23 mouse cellular contexts compared by ENCODE assay signal in the genomic region with DNA sequence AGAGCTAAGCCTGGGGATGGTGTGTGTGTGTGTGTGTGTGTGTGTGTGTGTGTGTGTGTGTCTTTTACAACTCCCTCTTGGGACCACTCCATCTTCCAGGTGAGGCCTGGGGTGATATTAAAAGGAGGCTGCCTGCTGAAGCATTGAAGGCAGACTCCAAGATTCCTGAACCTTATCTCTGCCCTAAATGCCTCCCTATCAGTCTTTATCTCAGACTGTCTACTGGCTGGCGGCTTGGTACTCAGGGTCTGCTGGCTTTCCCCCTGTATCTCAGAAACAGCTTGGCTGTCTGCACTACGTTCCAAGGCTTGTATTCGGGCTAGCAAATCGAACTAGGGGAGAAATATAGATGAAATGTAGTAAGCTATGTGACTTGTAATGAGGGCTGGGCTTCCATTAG.
A peak's percentile ranks its signal among the peaks of the same experiment; 100 is the strongest.
DNase-seq lines count a peak whose midpoint lies in the region; ATAC-seq and TF ChIP-seq lines count a peak whose summit lies in the region.
"Had no signal": no experiment of that assay in that cellular context is flagged by ENCODE, and none has a peak within 500 bp of the region (broad histone marks: within the 10 kb centered on the region; RNA-seq: fewer than 3 reads in every experiment).

No protein-coding gene starts in this region.

- no peak for TF ChIP-seq CTCF in MEL (IDR thresholded peaks at IDR 0.05 in 2 of 3, conservative IDR thresholded peaks at IDR 0.05 in 1 of 3; ENCODE audit: control insufficient read depth in 1 of 3, insufficient read depth in 1 of 3, low read depth in 2 of 3, low read length in 3 of 3, poor library complexity in 1 of 3, severe bottlenecking in 1 of 3)

- 4% methylated on average over 4 of the region's 4 CpGs for WGBS in heart, embryonic 10.5 days
- WGBS in heart, embryonic 14.5 days, result 3% methylated on average over 4 of the region's 4 CpGs
- 15% methylated on average over 4 of the region's 4 CpGs for WGBS in limb, embryonic 10.5 days

- no peak for TF ChIP-seq RAD21 in MEL (IDR thresholded peaks at IDR 0.05; ENCODE audit: low read depth, low read length)

- no peak for TF ChIP-seq POLR2A in MEL (IDR thresholded peaks at IDR 0.05; ENCODE audit: control insufficient read depth in 1 of 2, insufficient read depth in 1 of 2, low read depth in 1 of 2, low read length in 2 of 2, poor library complexity in 1 of 2)

- TF ChIP-seq EP300 in MEL (IDR thresholded peaks at IDR 0.05; ENCODE audit: low read depth in 1 of 2, low read length in 2 of 2), result peak; percentile 16 to 29; a peak in 1 of 4 replicates

- no peak for DNase-seq in heart, embryonic 10.5 days (ENCODE audit: low spot score)
- DNase-seq in heart, adult 8-10 months (ENCODE audit: low spot score), result no peak
- DNase-seq in heart, postnatal 4 days, result no peak
- DNase-seq in MEL (ENCODE audit: low read depth, low spot score), result peak; percentile 14
- no peak for DNase-seq in limb, embryonic 10.5 days (ENCODE audit: low spot score)
- DNase-seq in adrenal gland, adult (ENCODE audit: inconsistent age in 2 of 2, low spot score in 1 of 2), result no peak
- DNase-seq in layer of hippocampus, adult 9-10 months (ENCODE audit: low spot score), result no peak
- DNase-seq: adrenal gland, adult 8-10 months; adrenal gland, postnatal 36 days; cerebellum, adult 2 months; cerebellum, postnatal 10 days; gastrocnemius, adult 2 months; gastrocnemius, postnatal 36 days; heart, adult 11 months; kidney, adult 2 months had no signal

- H3K27me3 ChIP-seq in heart, embryonic 10.5 days (ENCODE audit: insufficient read depth, poor library complexity, severe bottlenecking), result no peaks in the 10 kb centered on the region
- H3K27me3 ChIP-seq in heart, embryonic 14.5 days (ENCODE audit: control insufficient read depth, insufficient read depth, low read length), result peaks cover 4% of the 10 kb centered on the region; the same call in 1 of the 2 replicates
- no peaks in the 10 kb centered on the region for H3K27me3 ChIP-seq in MEL (ENCODE audit: control insufficient read depth in 1 of 2, insufficient read depth in 2 of 2, low read length in 2 of 2)
- peaks cover 44% of the 10 kb centered on the region for H3K27me3 ChIP-seq in limb, embryonic 10.5 days (ENCODE audit: low read depth, poor library complexity, severe bottlenecking)
- H3K27me3 ChIP-seq: CH12.LX had no signal

- no peaks in the 10 kb centered on the region for H3K9me3 ChIP-seq in heart, embryonic 10.5 days
- no peaks in the 10 kb centered on the region for H3K9me3 ChIP-seq in heart, embryonic 14.5 days (ENCODE audit: control insufficient read depth, low read length)
- H3K9me3 ChIP-seq in MEL (replicated peaks; ENCODE audit: insufficient read depth, low read length), result no peaks in the 10 kb centered on the region
- no peaks in the 10 kb centered on the region for H3K9me3 ChIP-seq in limb, embryonic 10.5 days (replicated peaks)
- H3K9me3 ChIP-seq: embryonic facial prominence, embryonic 15.5 days; forebrain, embryonic 10.5 days; hindbrain, embryonic 15.5 days had no signal

- H3K9ac ChIP-seq in heart, embryonic 14.5 days (ENCODE audit: low read length), result no peak overlapping the region
- no peak overlapping the region for H3K9ac ChIP-seq in MEL (ENCODE audit: control insufficient read depth, low read depth, low read length, poor library complexity, severe bottlenecking)
- H3K9ac ChIP-seq: embryonic facial prominence, embryonic 15.5 days; hindbrain, embryonic 15.5 days had no signal

- H3K4me3 ChIP-seq in heart, embryonic 10.5 days, result peak overlapping the region; percentile 41; the same call in 1 of the 2 replicates
- H3K4me3 ChIP-seq in heart, embryonic 14.5 days (ENCODE audit: control insufficient read depth in 1 of 2, insufficient read depth in 1 of 2, low read depth in 1 of 2, low read length in 2 of 2), result no peak overlapping the region
- H3K4me3 ChIP-seq in MEL (ENCODE audit: control insufficient read depth in 1 of 2, insufficient read depth in 1 of 2, low read depth in 2 of 2, low read length in 2 of 2), result no peak overlapping the region
- no peak overlapping the region for H3K4me3 ChIP-seq in limb, embryonic 10.5 days
- H3K4me3 ChIP-seq: embryonic facial prominence, embryonic 15.5 days; erythroblast, embryonic 14.5 days; gastrocnemius, adult 2 months; hindbrain, embryonic 15.5 days had no signal

- H3K36me3 ChIP-seq in heart, embryonic 10.5 days, result no peaks in the 10 kb centered on the region
- H3K36me3 ChIP-seq in heart, embryonic 14.5 days (ENCODE audit: control insufficient read depth, insufficient read depth, low read length), result no peaks in the 10 kb centered on the region
- H3K36me3 ChIP-seq in MEL (ENCODE audit: control insufficient read depth in 1 of 2, insufficient read depth in 2 of 2, low read length in 2 of 2), result peaks cover 0 to 7% of the 10 kb centered on the region in 2 experiments; a peak in 2 of 4 replicates
- no peaks in the 10 kb centered on the region for H3K36me3 ChIP-seq in limb, embryonic 10.5 days
- H3K36me3 ChIP-seq: embryonic facial prominence, embryonic 15.5 days; forebrain, embryonic 10.5 days; hindbrain, embryonic 15.5 days had no signal

- H3K4me1 ChIP-seq in heart, embryonic 10.5 days, result peaks cover 47% of the 10 kb centered on the region
- peaks cover 27 to 40% of the 10 kb centered on the region in 2 experiments for H3K4me1 ChIP-seq in heart, embryonic 14.5 days (ENCODE audit: control insufficient read depth in 2 of 2, insufficient read depth in 2 of 2, low read length in 2 of 2)
- peaks cover 1 to 13% of the 10 kb centered on the region in 2 experiments; a peak in 3 of 4 replicates for H3K4me1 ChIP-seq in MEL (ENCODE audit: control insufficient read depth in 1 of 2, insufficient read depth in 2 of 2, low read length in 2 of 2)
- peaks cover 51% of the 10 kb centered on the region for H3K4me1 ChIP-seq in limb, embryonic 10.5 days

- ATAC-seq in heart, embryonic 14.5 days (ENCODE audit: insufficient number of reproducible peaks, insufficient read depth, low FRiP score, low read depth), result no peak
- ATAC-seq: forebrain, embryonic 14.5 days; intestine, embryonic 16.5 days had no signal

- peak overlapping the region; percentile 66 for H3K4me2 ChIP-seq in heart, embryonic 14.5 days (ENCODE audit: low read length)
- H3K4me2 ChIP-seq: embryonic facial prominence, embryonic 15.5 days; hindbrain, embryonic 15.5 days had no signal

- H3K27ac ChIP-seq in heart, embryonic 10.5 days, result peak overlapping the region; percentile 71
- H3K27ac ChIP-seq in heart, embryonic 14.5 days (replicated peaks in 1 of 2; ENCODE audit: control insufficient read depth in 1 of 2, insufficient read depth in 1 of 2, low read depth in 2 of 2, low read length in 2 of 2), result no peak overlapping the region
- no peak overlapping the region for H3K27ac ChIP-seq in MEL (ENCODE audit: control insufficient read depth, low read depth, low read length)
- peak overlapping the region; percentile 58 for H3K27ac ChIP-seq in limb, embryonic 10.5 days
- H3K27ac ChIP-seq: embryonic facial prominence, embryonic 15.5 days; forebrain, embryonic 10.5 days; gastrocnemius, adult 2 months; hindbrain, embryonic 15.5 days had no signal

- H3K79me2 ChIP-seq in MEL (ENCODE audit: control insufficient read depth, insufficient read depth, low read length, poor library complexity), result no peaks in the 10 kb centered on the region

TF ChIP-seq in MEL, 35 proteins besides CTCF, POLR2A, EP300 and RAD21:
- TF ChIP-seq GATA1 (IDR thresholded peaks at IDR 0.05; ENCODE audit: low read depth, low read length), result peak; percentile 73; the same call in 1 of the 2 replicates
- TF ChIP-seq TCF12 (IDR thresholded peaks at IDR 0.05; ENCODE audit: low read depth, low read length), result peak; percentile 51; the same call in 1 of the 2 replicates
- TF ChIP-seq ZC3H11A (IDR thresholded peaks at IDR 0.05; ENCODE audit: low read depth, low read length), result no peak

Comparison
In these comparisons a context has a peak if more than half of its experiments do, and no peak if none do; other contexts are left out.
1. H3K27ac ChIP-seq: peak in heart, embryonic 10.5 days (single experiment) and limb, embryonic 10.5 days (single experiment); none in heart, embryonic 14.5 days (0 of 2) and MEL (single experiment).